Mouse (Mus musculus): Measurements from ENCODE around the gene Zfp322a.

- TF ChIP-seq POLR2A (IDR thresholded peaks at IDR 0.05; ENCODE audit: extremely low read depth, insufficient read depth, low read length) = no peak
- TF ChIP-seq CTCF (IDR thresholded peaks at IDR 0.05; ENCODE audit: low read depth, low read length) = no peak
Observed at GRCm38 (mm10) chr13:23372433-23372832, 3.4 kb upstream of the Zfp322a start.
